Mouse (Mus musculus): ENCODE measurements around the gene Tram2. TPM values are rescaled to one million over a fixed set of nuclear protein-coding genes. Genes with fewer than 3 reads are reported as not detected.

Tram2 gene
- polyA plus RNA-seq, 1 experiment from 2014 or later: 14.4 TPM

GRCm38 (mm10) chr1:21053009-21053408, 26.0 kb downstream of the Tram2 start:
- DNase-seq (ENCODE audit: low spot score): no peak
- Histone ChIP-seq H3K9ac (ENCODE audit: low read depth, low read length) (no peak overlapping the region), H3K4me1 (ENCODE audit: control insufficient read depth, insufficient read depth, low read length) (peaks cover 12% of the 10 kb centered on the region), H3K4me3 (ENCODE audit: low read depth, low read length) (no peak overlapping the region), H3K4me2 (ENCODE audit: low read depth, low read length) (no peak overlapping the region), H3K9me3 (ENCODE audit: control insufficient read depth, low read length) (no peaks in the 10 kb centered on the region), H3K36me3 (ENCODE audit: control insufficient read depth, insufficient read depth, low read length) (peaks cover 2% of the 10 kb centered on the region; the same call in 1 of the 2 replicates), H3K27ac (replicated peaks; ENCODE audit: low read depth, low read length) (0 out of 2 replicates have a peak overlapping the region, but pooled peaks have one; percentile 1), H3K27me3 (replicated peaks; ENCODE audit: control insufficient read depth, insufficient read depth, low read length) (no peaks in the 10 kb centered on the region)
- ATAC-seq (ENCODE audit: low read depth): peak; percentile 8; the same call in 1 of the 2 replicates
- WGBS: 47% methylated on average over 9 of the region's 9 CpGs

- Histone ChIP-seq H3K27ac (replicated peaks; ENCODE audit: low read depth, low read length) (peak overlapping the region; percentile 28; the same call in 1 of the 2 replicates), H3K4me2 (ENCODE audit: low read depth, low read length) (no peak overlapping the region), H3K9ac (ENCODE audit: low read depth, low read length) (no peak overlapping the region), H3K4me1 (ENCODE audit: control insufficient read depth, insufficient read depth, low read length) (peaks cover 12% of the 10 kb centered on the region), H3K4me3 (ENCODE audit: low read depth, low read length) (no peak overlapping the region), H3K36me3 (ENCODE audit: control insufficient read depth, insufficient read depth, low read length) (no peaks in the 10 kb centered on the region), H3K27me3 (replicated peaks; ENCODE audit: control insufficient read depth, insufficient read depth, low read length) (no peaks in the 10 kb centered on the region), H3K9me3 (ENCODE audit: control insufficient read depth, low read length) (no peaks in the 10 kb centered on the region)
- DNase-seq (ENCODE audit: low spot score) (peak; percentile 53), ATAC-seq (ENCODE audit: low read depth) (peak; percentile 70)
- WGBS: 36% methylated on average over 5 of the region's 5 CpGs
Measured at GRCm38 (mm10) chr1:21052608-21053007, 26.4 kb downstream of the Tram2 start.

- no peaks in the 10 kb centered on the region for H3K9me3 ChIP-seq (ENCODE audit: control insufficient read depth, low read length)
- peak; percentile 33 for DNase-seq (ENCODE audit: low spot score)
- ATAC-seq (ENCODE audit: low read depth): peak; percentile 31; the same call in 1 of the 2 replicates
Measured at GRCm38 (mm10) chr1:21052132-21052545, 26.9 kb downstream of the Tram2 start.

GRCm38 (mm10) chr1:21049005-21049404, 30.0 kb downstream of the Tram2 start:
- no peak overlapping the region for H3K4me3 ChIP-seq (ENCODE audit: low read depth, low read length)
- H3K27ac ChIP-seq (replicated peaks; ENCODE audit: low read depth, low read length): no peak overlapping the region
- H3K36me3 ChIP-seq (ENCODE audit: control insufficient read depth, insufficient read depth, low read length): no peaks in the 10 kb centered on the region
- H3K9me3 ChIP-seq (ENCODE audit: control insufficient read depth, low read length): no peaks in the 10 kb centered on the region
- H3K4me2 ChIP-seq (ENCODE audit: low read depth, low read length): no peak overlapping the region
- no peaks in the 10 kb centered on the region for H3K27me3 ChIP-seq (replicated peaks; ENCODE audit: control insufficient read depth, insufficient read depth, low read length)
- no peak overlapping the region for H3K9ac ChIP-seq (ENCODE audit: low read depth, low read length)
- DNase-seq (ENCODE audit: low spot score) (no peak), ATAC-seq (ENCODE audit: low read depth) (no peak)
- peaks cover 12% of the 10 kb centered on the region for H3K4me1 ChIP-seq (ENCODE audit: control insufficient read depth, insufficient read depth, low read length)
- WGBS: 81% methylated on average over 5 of the region's 5 CpGs

More at GRCm38 (mm10) chr1:21052132-21052545, 26.9 kb downstream of the Tram2 start:
- H3K4me2 ChIP-seq (ENCODE audit: low read depth, low read length): no peak overlapping the region
- H3K36me3 ChIP-seq (ENCODE audit: control insufficient read depth, insufficient read depth, low read length): no peaks in the 10 kb centered on the region
- 45% methylated on average over 5 of the region's 5 CpGs for WGBS
- no peaks in the 10 kb centered on the region for H3K27me3 ChIP-seq (replicated peaks; ENCODE audit: control insufficient read depth, insufficient read depth, low read length)
- peaks cover 12% of the 10 kb centered on the region for H3K4me1 ChIP-seq (ENCODE audit: control insufficient read depth, insufficient read depth, low read length)
- no peak overlapping the region for H3K9ac ChIP-seq (ENCODE audit: low read depth, low read length)
- H3K27ac ChIP-seq (replicated peaks; ENCODE audit: low read depth, low read length): peak overlapping the region; percentile 28; the same call in 1 of the 2 replicates
- H3K4me3 ChIP-seq (ENCODE audit: low read depth, low read length): no peak overlapping the region

GRCm38 (mm10) chr1:21048402-21048801, 30.6 kb downstream of the Tram2 start:
- no peak overlapping the region for H3K4me2 ChIP-seq (ENCODE audit: low read depth, low read length)
- no peak overlapping the region for H3K4me3 ChIP-seq (ENCODE audit: low read depth, low read length)
- H3K4me1 ChIP-seq (ENCODE audit: control insufficient read depth, insufficient read depth, low read length): peaks cover 12% of the 10 kb centered on the region
- H3K27ac ChIP-seq (replicated peaks; ENCODE audit: low read depth, low read length): no peak overlapping the region
- WGBS: 81% methylated on average over 8 of the region's 8 CpGs
- H3K9ac ChIP-seq (ENCODE audit: low read depth, low read length): no peak overlapping the region
- H3K36me3 ChIP-seq (ENCODE audit: control insufficient read depth, insufficient read depth, low read length): no peaks in the 10 kb centered on the region
- H3K27me3 ChIP-seq (replicated peaks; ENCODE audit: control insufficient read depth, insufficient read depth, low read length): no peaks in the 10 kb centered on the region
- H3K9me3 ChIP-seq (ENCODE audit: control insufficient read depth, low read length): no peaks in the 10 kb centered on the region
- DNase-seq (ENCODE audit: low spot score) (no peak), ATAC-seq (ENCODE audit: low read depth) (no peak; the same call in 1 of the 2 replicates)

GRCm38 (mm10) chr1:21042461-21042860, 36.6 kb downstream of the Tram2 start:
- H3K9ac ChIP-seq (ENCODE audit: low read depth, low read length): no peak overlapping the region
- no peaks in the 10 kb centered on the region for H3K36me3 ChIP-seq (ENCODE audit: control insufficient read depth, insufficient read depth, low read length)
- DNase-seq (ENCODE audit: low spot score) (no peak), ATAC-seq (ENCODE audit: low read depth) (no peak)
- H3K27me3 ChIP-seq (replicated peaks; ENCODE audit: control insufficient read depth, insufficient read depth, low read length): no peaks in the 10 kb centered on the region
- no peak overlapping the region for H3K4me3 ChIP-seq (ENCODE audit: low read depth, low read length)
- H3K9me3 ChIP-seq (ENCODE audit: control insufficient read depth, low read length): no peaks in the 10 kb centered on the region
- 85% methylated on average over 7 of the region's 7 CpGs for WGBS
- peaks cover 16% of the 10 kb centered on the region for H3K4me1 ChIP-seq (ENCODE audit: control insufficient read depth, insufficient read depth, low read length)
- no peak overlapping the region for H3K27ac ChIP-seq (replicated peaks; ENCODE audit: low read depth, low read length)
- no peak overlapping the region for H3K4me2 ChIP-seq (ENCODE audit: low read depth, low read length)

GRCm38 (mm10) chr1:21040610-21041326, 38.3 kb downstream of the Tram2 start:
- WGBS: 48% methylated on average over 7 of the region's 7 CpGs
- Histone ChIP-seq H3K9me3 (ENCODE audit: control insufficient read depth, low read length) (no peaks in the 10 kb centered on the region), H3K27ac (replicated peaks; ENCODE audit: low read depth, low read length) (peak overlapping the region; percentile 70; the same call in 1 of the 2 replicates), H3K4me1 (ENCODE audit: control insufficient read depth, insufficient read depth, low read length) (peaks cover 16% of the 10 kb centered on the region), H3K9ac (ENCODE audit: low read depth, low read length) (no peak overlapping the region), H3K4me3 (ENCODE audit: low read depth, low read length) (no peak overlapping the region), H3K27me3 (replicated peaks; ENCODE audit: control insufficient read depth, insufficient read depth, low read length) (no peaks in the 10 kb centered on the region), H3K4me2 (ENCODE audit: low read depth, low read length) (no peak overlapping the region), H3K36me3 (ENCODE audit: control insufficient read depth, insufficient read depth, low read length) (0 out of 2 replicates have a peak, but pooled peaks cover 9% of the 10 kb centered on the region)
- DNase-seq (ENCODE audit: low spot score) (peak; percentile 79), ATAC-seq (ENCODE audit: low read depth) (peak; percentile 87)

GRCm38 (mm10) chr1:21040173-21040572, 38.9 kb downstream of the Tram2 start:
- Histone ChIP-seq H3K27me3 (replicated peaks; ENCODE audit: control insufficient read depth, insufficient read depth, low read length) (no peaks in the 10 kb centered on the region), H3K4me2 (ENCODE audit: low read depth, low read length) (no peak overlapping the region), H3K36me3 (ENCODE audit: control insufficient read depth, insufficient read depth, low read length) (peaks cover 12% of the 10 kb centered on the region), H3K4me3 (ENCODE audit: low read depth, low read length) (no peak overlapping the region), H3K27ac (replicated peaks; ENCODE audit: low read depth, low read length) (0 out of 2 replicates have a peak overlapping the region, but pooled peaks have one; percentile 70), H3K9ac (ENCODE audit: low read depth, low read length) (no peak overlapping the region), H3K4me1 (ENCODE audit: control insufficient read depth, insufficient read depth, low read length) (peaks cover 16% of the 10 kb centered on the region), H3K9me3 (ENCODE audit: control insufficient read depth, low read length) (no peaks in the 10 kb centered on the region)
- ATAC-seq (ENCODE audit: low read depth) (no peak), DNase-seq (ENCODE audit: low spot score) (no peak)
- 83% methylated on average over 7 of the region's 7 CpGs for WGBS

All from embryonic facial prominence, embryonic 14.5 days (tissue).